ENCODE assay signal across 8 mouse cellular contexts in genomic region chr3:98085812-98086268, GRCm38 (mm10).
DNase-seq lines count a peak whose midpoint lies in the region; ATAC-seq and TF ChIP-seq lines count a peak whose summit lies in the region.

No protein-coding gene starts in this region.

- H3K9me3 ChIP-seq in liver, embryonic 11.5 days (ENCODE audit: control insufficient read depth, low read length) = no peaks in the 10 kb centered on the region

- TF ChIP-seq EP300 in heart, adult 2 months (IDR thresholded peaks at IDR 0.05; ENCODE audit: insufficient read depth, low read depth, low read length) = no peak

- H3K27me3 ChIP-seq in heart, adult 2 months (ENCODE audit: control insufficient read depth, insufficient read depth, low read length) = no peaks in the 10 kb centered on the region; the same call in 1 of the 2 replicates
- H3K27me3 ChIP-seq in liver, embryonic 11.5 days (replicated peaks; ENCODE audit: control insufficient read depth, insufficient read depth, low read length) = no peaks in the 10 kb centered on the region

- H3K4me2 ChIP-seq in liver, embryonic 11.5 days = no peak overlapping the region

- no peak overlapping the region for H3K9ac ChIP-seq in heart, adult 2 months (ENCODE audit: low read depth, low read length)
- H3K9ac ChIP-seq in liver, embryonic 11.5 days (ENCODE audit: low read depth, low read length) = no peak overlapping the region

- H3K27ac ChIP-seq in heart, adult 2 months = no peak overlapping the region; the same call in 1 of the 2 replicates
- H3K27ac ChIP-seq in liver, embryonic 11.5 days (ENCODE audit: low read depth, low read length) = no peak overlapping the region; the same call in 1 of the 2 replicates

- no peak for TF ChIP-seq CTCF in heart, adult 2 months (IDR thresholded peaks at IDR 0.05)

- H3K4me1 ChIP-seq in heart, adult 2 months (ENCODE audit: control insufficient read depth, insufficient read depth, low read length) = peaks cover 6% of the 10 kb centered on the region
- H3K4me1 ChIP-seq in liver, embryonic 11.5 days (replicated peaks; ENCODE audit: control insufficient read depth, insufficient read depth, low read length) = peaks cover 19% of the 10 kb centered on the region

- H3K36me3 ChIP-seq in heart, adult 2 months (ENCODE audit: control insufficient read depth, insufficient read depth, low read length) = no peaks in the 10 kb centered on the region
- peaks cover 6% of the 10 kb centered on the region; the same call in 1 of the 2 replicates for H3K36me3 ChIP-seq in liver, embryonic 11.5 days (ENCODE audit: control insufficient read depth, insufficient read depth, low read length)

- H3K4me3 ChIP-seq in heart, adult 2 months = no peak overlapping the region
- H3K4me3 ChIP-seq in liver, embryonic 11.5 days (ENCODE audit: low read depth, low read length) = no peak overlapping the region

- WGBS in heart, adult 2 months = 36% methylated on average over 5 of the region's 5 CpGs
- 35% methylated on average over 5 of the region's 5 CpGs for WGBS in liver, embryonic 11.5 days

- TF ChIP-seq POLR2A in heart, adult 2 months (IDR thresholded peaks at IDR 0.05; ENCODE audit: insufficient read depth, low read depth, low read length) = no peak

- peak; percentile 70 for DNase-seq in adrenal gland, postnatal 10 days
- DNase-seq in adrenal gland, adult 8-10 months = no peak
- DNase-seq in retina, postnatal 1 day = peak; percentile 43
- no peak for DNase-seq in retina, embryonic 14.5 days (ENCODE audit: low spot score)
- peak; percentile 55 to 62 for DNase-seq in heart, adult 2 months
- DNase-seq in liver, embryonic 11.5 days (ENCODE audit: low spot score) = no peak
- DNase-seq in layer of hippocampus, postnatal 10 days (ENCODE audit: low spot score in 2 of 2) = no peak
- DNase-seq in layer of hippocampus, adult 8-10 months (ENCODE audit: low spot score in 2 of 2) = no peak

- peak; percentile 79 for ATAC-seq in liver, embryonic 11.5 days (replicated peaks; ENCODE audit: low FRiP score)

- intact Hi-C loops in heart, adult 2 months (cut with DNase I) = no loop called here

- H3K79me2 ChIP-seq in heart, adult 2 months (replicated peaks; ENCODE audit: control insufficient read depth, insufficient read depth, low read length) = no peaks in the 10 kb centered on the region

Comparison
In these comparisons a context has a peak if more than half of its experiments do, and no peak if none do; other contexts are left out.
1. DNase-seq: peak in adrenal gland, postnatal 10 days (single experiment), retina, postnatal 1 day (single experiment) and heart, adult 2 months (2 of 2); none in adrenal gland, adult 8-10 months (single experiment), retina, embryonic 14.5 days (single experiment), liver, embryonic 11.5 days (single experiment), layer of hippocampus, postnatal 10 days (0 of 2) and layer of hippocampus, adult 8-10 months (0 of 2).